Mouse (Mus musculus): ENCODE results near the gene Scarb2.

GRCm38 (mm10) chr5:92511256-92511655 lies 4.6 kb upstream of the Scarb2 start:
- TF ChIP-seq CTCF (IDR thresholded peaks at IDR 0.05; ENCODE audit: borderline replicate concordance, extremely low read depth, insufficient read depth, insufficient read length) (no peak), POLR2A (IDR thresholded peaks at IDR 0.05; ENCODE audit: borderline replicate concordance, extremely low read depth, insufficient read depth, insufficient read length, poor library complexity, severe bottlenecking) (no peak)
